Mouse (Mus musculus) liver, postnatal 0 days (tissue): ENCODE data around the gene Tcte1.

ENCODE experiments used
- CTCF ChIP-seq: sonication (generic); IDR thresholded peaks from 2 replicates; pipeline ENCODE4 v1.5.1; 2016; ENCODE audit warnings: antibody characterized with exemption, low read depth
- EP300 ChIP-seq: IDR thresholded peaks from 2 replicates; pipeline ENCODE4 v1.6.1; 2016; ENCODE audit warnings: antibody characterized with exemption, low read depth, mild to moderate bottlenecking

DNA sequence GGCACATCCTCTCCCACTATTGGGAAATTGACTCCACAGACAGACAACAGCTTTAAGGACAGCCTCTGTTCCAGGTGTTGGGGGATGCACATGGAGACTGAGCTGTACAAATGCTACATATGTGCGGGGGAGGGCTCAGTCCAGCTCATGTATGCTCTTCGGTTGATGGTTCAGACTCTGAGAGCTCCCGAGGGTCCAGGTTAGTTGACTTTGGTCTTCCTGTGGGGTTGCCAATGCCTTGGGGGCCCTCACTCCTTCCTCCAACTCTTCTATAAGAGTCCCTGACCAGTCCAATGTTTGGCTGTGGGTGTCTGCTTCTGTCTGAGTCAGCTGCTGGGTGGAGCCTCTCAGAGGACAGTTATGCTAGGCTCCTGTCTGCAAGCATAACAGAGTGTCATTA lies 29.8 kb downstream of the Tcte1 start:
- no peak for TF ChIP-seq CTCF
- no peak for TF ChIP-seq EP300
